Mouse (Mus musculus) kidney, adult 2 months (tissue): ENCODE results near the gene Npas3. TPM values are rescaled to one million over a fixed set of nuclear protein-coding genes. Genes with fewer than 3 reads are reported as not detected.

Experiments used
- DNase-seq: peaks from one replicate; pipeline ENCODE4 v3.0.0; 2021
- H3K27ac ChIP-seq: fragments of 200-500 bp; 2 replicates; pipeline ENCODE4 v1.5.1; 2012; ENCODE audit warnings: low read depth, low read length, control low read depth, inconsistent platforms; ENCODE audit not compliant: insufficient read depth
- H3K27me3 ChIP-seq: fragments of 200-500 bp; replicated peaks from 2 replicates; pipeline ENCODE4 v1.6.1; 2012; ENCODE audit warnings: mild to moderate bottlenecking, moderate library complexity, low read length, inconsistent platforms; ENCODE audit not compliant: control insufficient read depth, insufficient read depth
- H3K36me3 ChIP-seq: fragments of 200-500 bp; 2 replicates; pipeline ENCODE4 v1.6.1; 2012; ENCODE audit warnings: mild to moderate bottlenecking, moderate library complexity, low read length, inconsistent platforms; ENCODE audit not compliant: control insufficient read depth, insufficient read depth
- H3K4me1 ChIP-seq: fragments of 200-500 bp; 2 replicates; pipeline ENCODE4 v1.6.1; 2011; ENCODE audit warnings: low read length; ENCODE audit not compliant: control insufficient read depth, insufficient read depth
- H3K4me3 ChIP-seq: fragments of 200-500 bp; 2 replicates; pipeline ENCODE4 v1.5.1; 2011; ENCODE audit warnings: mild to moderate bottlenecking, low read depth, low read length, control low read depth; ENCODE audit not compliant: insufficient read depth
- CTCF ChIP-seq: fragments of 200-500 bp; conservative IDR thresholded peaks from 2 replicates; pipeline ENCODE4 v1.5.1; 2011; ENCODE audit warnings: low read depth, mild to moderate bottlenecking, control low read depth, low read length, moderate library complexity, mixed read lengths; ENCODE audit not compliant: insufficient read depth, insufficient read length
- POLR2A ChIP-seq: fragments of 200-500 bp; IDR thresholded peaks from one replicate; pipeline ENCODE4 v1.6.1; 2011; ENCODE audit warnings: low read depth, low read length, control low read depth
- WGBS: fragments of 180-500 bp; shearing (Covaris S2); methylation state at CpG from one replicate; pipeline ENCODE4 v1.1.7; 2018; 5-methylcytosine and 5-hydroxymethylcytosine counted together
- polyA plus RNA-seq: library from polyadenylated mRNA; depleted of rRNA; stranded (reverse); fragments of >200 nt; gene quantifications from 2 replicates; pipeline ENCODE4 v1.2.3, GENCODE M21; 2012

The Npas3 gene
- polyA plus RNA-seq, 1 experiment = 0.11 TPM

- Histone ChIP-seq H3K27me3 (no peaks in the 10 kb centered on the region), H3K4me3 (no peak overlapping the region)
Observed at GRCm38 (mm10) chr12:54093729-54094128, 845.3 kb downstream of the Npas3 start.

DNA sequence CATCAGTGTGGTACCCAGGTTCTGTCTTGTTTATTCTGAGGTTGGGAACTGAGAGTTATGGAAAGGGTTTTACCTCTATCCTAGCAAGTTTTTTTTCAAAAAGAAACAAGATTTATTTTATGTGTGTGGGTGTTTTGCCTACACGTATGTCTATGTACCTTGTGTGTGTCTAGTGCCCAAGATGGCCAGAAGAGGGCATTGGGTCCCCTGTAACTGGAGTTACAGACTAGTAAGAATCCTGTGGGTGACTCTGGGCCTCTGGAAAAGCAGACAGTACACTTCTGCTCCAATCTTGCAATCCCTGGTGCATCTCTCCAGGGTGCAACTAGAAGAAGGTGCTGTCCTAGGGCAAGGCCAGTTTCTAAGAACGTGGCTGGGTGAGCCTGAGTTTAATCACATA, 848.0 kb downstream of the Npas3 start:
- TF ChIP-seq CTCF (0 out of 2 replicates have a peak, but pooled peaks have one; percentile 3), POLR2A (no peak)
- Histone ChIP-seq H3K4me3 (no peak overlapping the region), H3K36me3 (no peaks in the 10 kb centered on the region), H3K27ac (no peak overlapping the region), H3K4me1 (no peaks in the 10 kb centered on the region), H3K27me3 (no peaks in the 10 kb centered on the region)
- 76% methylated on average over 2 of the region's 2 CpGs for WGBS
- DNase-seq = no peak

More at GRCm38 (mm10) chr12:54093729-54094128, 845.3 kb downstream of the Npas3 start:
- no peak for TF ChIP-seq POLR2A
- TF ChIP-seq CTCF = no peak
- DNase-seq = no peak
- no peaks in the 10 kb centered on the region for H3K36me3 ChIP-seq
- WGBS = 66% methylated on average over 8 of the region's 8 CpGs
- H3K27ac ChIP-seq = no peak overlapping the region
- H3K4me1 ChIP-seq = no peaks in the 10 kb centered on the region

GRCm38 (mm10) chr12:54098136-54098535, 849.7 kb downstream of the Npas3 start:
- Histone ChIP-seq H3K27me3 (no peaks in the 10 kb centered on the region), H3K27ac (no peak overlapping the region), H3K36me3 (no peaks in the 10 kb centered on the region), H3K4me1 (no peaks in the 10 kb centered on the region), H3K4me3 (no peak overlapping the region)
- no peak for DNase-seq
- no peak for TF ChIP-seq POLR2A
- no peak for TF ChIP-seq CTCF
- 85% methylated on average over 6 of the region's 6 CpGs for WGBS

DNA sequence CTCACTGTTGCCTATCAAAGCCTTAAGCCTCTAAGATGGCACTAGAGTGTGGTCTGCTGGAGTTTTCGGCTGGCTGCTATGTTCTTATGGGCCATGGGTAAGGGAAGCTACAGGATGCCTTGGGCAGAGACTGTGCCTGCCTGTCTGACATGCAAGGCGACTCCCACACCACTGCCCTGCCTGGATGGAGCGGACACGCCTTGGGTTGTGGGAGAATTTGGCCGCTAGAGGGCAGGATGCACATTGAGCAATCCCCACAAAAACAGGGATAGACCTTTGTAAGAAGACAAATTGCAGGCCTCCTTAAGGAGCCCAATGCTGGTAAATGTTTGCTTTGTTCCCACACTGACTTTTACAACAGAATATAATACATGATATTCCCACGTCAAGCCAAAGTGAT, 850.3 kb downstream of the Npas3 start:
- Histone ChIP-seq H3K4me3 (no peak overlapping the region), H3K4me1 (no peaks in the 10 kb centered on the region), H3K36me3 (no peaks in the 10 kb centered on the region), H3K27me3 (no peaks in the 10 kb centered on the region), H3K27ac (no peak overlapping the region)
- peak; percentile 77 for DNase-seq
- 10% methylated on average over 6 of the region's 6 CpGs for WGBS
- no peak for TF ChIP-seq POLR2A
- peak; percentile 92 for TF ChIP-seq CTCF

GRCm38 (mm10) chr12:54099458-54099857, 851.0 kb downstream of the Npas3 start:
- no peaks in the 10 kb centered on the region for H3K36me3 ChIP-seq
- no peak for TF ChIP-seq CTCF
- TF ChIP-seq POLR2A = no peak
- no peaks in the 10 kb centered on the region for H3K27me3 ChIP-seq
- no peak overlapping the region for H3K4me3 ChIP-seq
- 98% methylated on average over 3 of the region's 3 CpGs for WGBS
- H3K27ac ChIP-seq = no peak overlapping the region
- no peaks in the 10 kb centered on the region for H3K4me1 ChIP-seq
- DNase-seq = no peak

DNA sequence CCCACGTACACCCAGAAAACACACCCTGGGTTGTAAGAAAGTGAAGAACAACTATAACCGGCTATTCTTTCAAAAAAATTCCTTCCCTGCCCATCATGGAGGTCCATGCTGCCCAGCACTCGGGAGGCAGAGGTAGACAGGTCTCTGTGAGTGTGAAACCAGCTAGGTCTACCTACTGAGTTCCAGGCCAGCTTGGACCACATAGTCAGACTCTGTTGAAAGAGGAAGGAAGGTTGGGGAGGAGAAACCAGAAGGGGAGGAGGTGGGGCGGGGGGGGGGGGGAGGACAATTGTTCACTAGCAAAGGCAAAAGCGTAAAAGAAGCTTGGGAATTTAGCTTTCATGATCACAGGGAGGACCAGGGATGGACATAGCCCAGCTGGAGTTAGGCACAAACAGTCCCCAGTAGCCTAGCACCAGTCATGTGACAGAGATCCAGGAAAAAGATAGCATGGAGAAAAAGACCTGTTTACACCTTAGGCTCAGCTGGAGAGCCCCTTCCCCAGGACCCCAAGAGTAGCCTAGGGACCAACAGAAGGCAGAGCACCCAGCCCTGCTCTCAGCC, 852.9 kb downstream of the Npas3 start:
- TF ChIP-seq POLR2A = no peak
- no peak for TF ChIP-seq CTCF
- Histone ChIP-seq H3K4me3 (no peak overlapping the region), H3K36me3 (no peaks in the 10 kb centered on the region), H3K27me3 (no peaks in the 10 kb centered on the region), H3K4me1 (no peaks in the 10 kb centered on the region), H3K27ac (no peak overlapping the region)
- no peak for DNase-seq
- WGBS = 63% methylated on average over 5 of the region's 5 CpGs

GRCm38 (mm10) chr12:54102500-54102899, 854.0 kb downstream of the Npas3 start:
- TF ChIP-seq CTCF = no peak
- TF ChIP-seq POLR2A = no peak

DNA sequence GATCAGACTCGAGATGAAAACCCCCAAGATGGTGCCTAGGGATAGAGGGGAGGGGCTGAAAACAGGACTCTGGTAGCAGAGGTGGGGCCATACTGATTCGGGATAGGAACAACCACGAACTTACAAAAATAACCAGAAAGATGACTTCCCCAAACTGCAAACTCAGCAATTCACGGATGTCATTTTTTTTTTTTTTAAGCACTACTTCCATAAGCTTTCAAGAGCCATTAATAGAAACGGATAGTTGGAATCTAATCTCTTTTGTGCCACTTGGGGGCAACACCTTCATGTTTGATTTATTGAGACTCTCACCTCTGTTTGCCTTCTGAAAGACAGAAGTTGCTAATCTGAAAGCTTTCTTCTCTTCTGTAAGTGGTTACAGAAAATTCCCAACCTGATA, 857.1 kb downstream of the Npas3 start:
- WGBS = 44% methylated on average over 5 of the region's 5 CpGs
- peak; percentile 21 for DNase-seq
- TF ChIP-seq POLR2A (no peak), CTCF (no peak)
- no peaks in the 10 kb centered on the region for H3K36me3 ChIP-seq
- no peak overlapping the region for H3K4me3 ChIP-seq
- no peaks in the 10 kb centered on the region for H3K4me1 ChIP-seq
- H3K27ac ChIP-seq = no peak overlapping the region
- H3K27me3 ChIP-seq = no peaks in the 10 kb centered on the region

More at GRCm38 (mm10) chr12:54102500-54102899, 854.0 kb downstream of the Npas3 start:
- Histone ChIP-seq H3K27ac (no peak overlapping the region), H3K27me3 (no peaks in the 10 kb centered on the region), H3K36me3 (no peaks in the 10 kb centered on the region), H3K4me3 (no peak overlapping the region), H3K4me1 (no peaks in the 10 kb centered on the region)
- no peak for DNase-seq
- 74% methylated on average over 6 of the region's 6 CpGs for WGBS
